Mouse (Mus musculus): ENCODE data around the gene Whamm.

The Whamm gene

DNA sequence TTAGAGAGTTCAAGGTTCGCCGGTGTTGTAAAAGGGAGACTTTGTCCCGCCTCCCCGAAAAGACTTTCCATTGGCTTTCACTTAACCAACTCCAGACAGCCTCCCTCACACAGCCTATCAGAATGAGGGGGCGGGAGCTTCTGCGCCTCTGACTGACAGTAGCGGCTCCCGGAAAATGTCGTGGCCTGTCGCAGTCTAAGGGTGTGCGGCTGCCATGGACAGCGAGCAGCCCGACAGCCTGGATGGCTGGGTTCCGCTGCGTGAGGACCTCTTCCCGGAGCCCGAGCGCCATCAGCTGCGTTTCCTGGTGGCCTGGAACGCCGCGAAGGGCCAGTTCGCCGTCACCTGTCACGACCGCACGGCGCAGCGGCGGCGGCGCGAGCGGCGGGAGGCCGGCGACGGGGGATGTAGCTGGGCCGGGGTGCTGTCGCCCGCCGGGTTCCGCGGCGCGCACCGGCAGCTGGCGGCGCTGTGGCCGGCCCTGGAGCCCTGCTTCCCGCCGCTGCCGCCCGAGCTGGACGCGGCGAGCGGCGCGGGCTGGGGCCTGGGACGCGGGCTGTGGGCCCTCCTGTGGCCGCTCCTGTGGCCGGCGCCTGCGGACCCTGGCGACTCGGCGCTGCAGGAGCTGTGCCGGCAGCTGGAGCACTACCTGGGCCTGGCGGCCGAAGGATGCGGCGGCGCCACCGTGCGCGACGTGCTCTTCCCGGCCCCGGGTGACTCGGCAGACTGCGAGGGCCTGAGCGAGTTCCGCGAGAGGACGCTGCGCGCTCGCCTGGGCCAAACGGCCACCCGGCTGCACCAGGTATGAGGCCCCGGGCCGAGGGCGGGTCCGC lies at the start of gene Whamm:
Gene Whamm (plus strand): TSS at position 159 of the 833 bp plus-strand sequence.
- peak; percentile 95 for DNase-seq

GRCm38 (mm10) chr7:81523008-81523662 lies 47.9 kb upstream of the Whamm start:
- peak; percentile 98 for DNase-seq

DNA sequence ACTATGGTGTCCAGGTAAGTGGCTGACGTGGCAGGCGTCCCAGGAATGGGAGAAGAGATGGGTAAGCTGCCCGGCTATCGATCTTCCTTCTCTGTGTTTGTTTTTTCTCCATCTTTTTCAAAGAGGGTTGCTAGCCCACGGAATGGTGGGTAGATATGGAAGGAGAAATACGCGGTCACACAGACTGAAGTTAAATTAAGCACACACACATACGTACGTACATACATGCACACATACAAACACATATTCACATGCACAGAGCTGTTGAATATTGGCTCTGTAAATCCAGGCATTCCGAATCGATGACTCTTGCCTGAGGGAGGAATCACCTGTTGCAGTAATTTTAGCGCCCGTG lies 47.4 kb upstream of the Whamm start:
- DNase-seq = no peak

DNA sequence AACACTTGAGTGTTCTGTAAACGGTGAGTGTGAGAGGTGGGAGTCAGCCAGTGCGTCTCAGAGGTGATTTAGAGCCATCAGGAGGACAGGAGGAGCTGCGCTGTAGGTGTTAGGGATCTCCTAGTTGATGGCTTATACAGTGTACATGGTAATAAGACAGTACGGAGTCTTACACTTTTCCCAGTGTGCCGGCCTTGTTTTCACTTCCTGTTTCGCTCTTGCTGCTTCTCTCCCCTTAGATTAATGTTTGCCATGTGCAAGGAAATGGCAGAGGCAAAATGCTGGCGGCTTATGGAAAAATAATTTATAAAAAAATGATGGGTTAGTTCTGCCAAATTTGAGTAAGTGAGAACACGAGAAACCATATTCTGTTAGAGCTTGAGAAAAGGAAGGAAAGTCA lies 42.1 kb upstream of the Whamm start:
- DNase-seq = no peak

- no peak for DNase-seq
Observed at GRCm38 (mm10) chr7:81531462-81531861, 39.6 kb upstream of the Whamm start.

GRCm38 (mm10) chr7:81536478-81536877 lies 34.6 kb upstream of the Whamm start:
- no peak for DNase-seq

GRCm38 (mm10) chr7:81538070-81538675 lies 32.9 kb upstream of the Whamm start:
- no peak for DNase-seq

DNA sequence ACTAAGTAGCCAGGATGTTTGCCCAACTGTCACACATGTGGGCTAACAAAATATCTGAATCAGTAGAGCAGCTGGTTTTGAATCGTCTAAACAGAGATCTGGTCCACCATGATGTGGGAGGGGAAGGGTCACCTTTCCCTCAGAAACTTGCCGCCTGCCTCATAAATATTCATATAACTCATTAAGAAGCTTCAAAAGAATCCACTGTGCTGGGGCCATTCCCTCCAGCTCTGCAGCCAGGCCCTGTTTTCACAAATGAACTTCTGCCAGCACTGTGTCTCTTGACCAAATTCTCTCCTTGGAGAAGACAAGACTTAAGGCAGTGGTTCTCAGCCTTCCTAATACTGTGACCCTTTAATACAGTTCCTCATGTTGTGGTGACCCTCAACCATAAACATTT lies 31.5 kb upstream of the Whamm start:
- peak; percentile 20 for DNase-seq

DNA sequence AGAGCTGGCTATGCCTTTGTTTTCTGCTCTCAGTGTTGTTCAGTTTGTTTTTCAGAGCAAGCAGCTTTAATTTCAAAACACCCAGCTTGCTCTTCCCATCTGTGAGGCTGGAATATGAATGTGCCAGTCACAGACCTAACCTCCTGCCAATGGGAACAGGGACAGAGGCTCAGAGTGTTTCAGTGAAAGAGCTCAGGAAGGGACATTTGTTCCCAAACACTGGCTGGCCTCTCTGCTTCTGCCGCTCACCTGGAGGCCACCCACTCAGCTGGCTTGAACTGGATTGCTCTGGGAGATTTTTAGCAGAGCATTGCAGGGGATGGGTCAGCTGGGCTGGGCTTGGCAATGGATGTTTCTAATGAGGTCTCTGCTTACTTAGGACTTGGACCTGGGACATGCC lies 30.1 kb upstream of the Whamm start:
- no peak for DNase-seq

- no peak for DNase-seq
Observed at GRCm38 (mm10) chr7:81541924-81542524, 29.0 kb upstream of the Whamm start.

- no peak for DNase-seq
Observed at GRCm38 (mm10) chr7:81542934-81543333, 28.1 kb upstream of the Whamm start.

- DNase-seq = no peak
Observed at GRCm38 (mm10) chr7:81548864-81549263, 22.2 kb upstream of the Whamm start.

- DNase-seq = no peak
Observed at GRCm38 (mm10) chr7:81553589-81553988, 17.5 kb upstream of the Whamm start.

GRCm38 (mm10) chr7:81554369-81554768 lies 16.7 kb upstream of the Whamm start:
- DNase-seq = peak; percentile 41

DNA sequence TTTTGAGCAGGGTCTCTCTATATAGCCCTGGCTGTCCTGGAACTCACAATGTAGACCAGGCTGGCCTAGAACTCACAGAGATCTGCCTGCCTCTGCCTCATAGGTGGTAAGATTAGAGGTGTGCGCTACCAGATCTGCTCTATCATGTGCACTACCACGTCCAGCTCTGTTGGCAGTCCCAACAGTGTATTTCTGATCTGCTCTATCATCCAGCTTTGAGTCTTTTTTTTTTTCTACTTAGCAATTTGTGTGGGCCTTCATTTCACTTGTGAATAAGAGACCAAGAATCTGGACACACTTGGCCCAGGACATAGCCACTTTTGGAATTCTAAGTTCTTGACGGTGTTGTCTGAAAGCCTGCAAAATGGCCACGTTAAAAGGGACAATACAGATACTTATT lies 14.2 kb upstream of the Whamm start:
- DNase-seq = no peak

DNA sequence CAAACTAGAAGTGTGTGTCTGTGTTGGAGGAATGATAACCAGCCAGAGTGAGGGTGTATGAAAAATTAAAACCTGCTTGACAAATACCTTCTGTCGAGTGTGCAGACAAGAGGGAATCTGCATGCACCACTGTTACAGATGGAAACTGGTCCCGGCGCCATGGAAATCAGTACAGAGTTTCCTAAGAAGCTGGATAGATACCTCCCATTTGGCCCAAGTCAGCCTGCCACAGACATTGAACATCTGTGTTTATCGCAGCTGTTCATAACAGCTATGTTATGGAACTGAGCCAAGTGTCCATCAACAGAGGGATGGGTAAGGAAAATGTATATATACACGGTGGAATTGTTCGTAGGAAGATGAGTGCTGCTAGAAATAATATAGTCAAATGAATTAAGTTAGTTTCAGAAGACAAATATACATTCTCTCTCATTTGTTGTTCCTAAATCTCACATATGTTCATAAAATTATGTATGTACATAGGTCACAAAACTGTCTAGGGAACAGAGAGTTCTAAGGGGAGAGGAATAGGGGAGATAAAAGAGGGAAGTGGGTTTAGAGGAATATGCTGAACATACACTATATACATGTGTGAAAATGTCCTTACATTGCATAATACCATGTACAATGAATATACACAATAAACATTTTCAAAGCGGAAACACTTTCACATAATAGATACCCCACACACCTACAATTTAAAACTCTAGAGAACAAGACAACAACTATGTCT lies 13.6 kb upstream of the Whamm start:
- DNase-seq = no peak

- DNase-seq = no peak
Observed at GRCm38 (mm10) chr7:81557985-81558360, 13.1 kb upstream of the Whamm start.

DNA sequence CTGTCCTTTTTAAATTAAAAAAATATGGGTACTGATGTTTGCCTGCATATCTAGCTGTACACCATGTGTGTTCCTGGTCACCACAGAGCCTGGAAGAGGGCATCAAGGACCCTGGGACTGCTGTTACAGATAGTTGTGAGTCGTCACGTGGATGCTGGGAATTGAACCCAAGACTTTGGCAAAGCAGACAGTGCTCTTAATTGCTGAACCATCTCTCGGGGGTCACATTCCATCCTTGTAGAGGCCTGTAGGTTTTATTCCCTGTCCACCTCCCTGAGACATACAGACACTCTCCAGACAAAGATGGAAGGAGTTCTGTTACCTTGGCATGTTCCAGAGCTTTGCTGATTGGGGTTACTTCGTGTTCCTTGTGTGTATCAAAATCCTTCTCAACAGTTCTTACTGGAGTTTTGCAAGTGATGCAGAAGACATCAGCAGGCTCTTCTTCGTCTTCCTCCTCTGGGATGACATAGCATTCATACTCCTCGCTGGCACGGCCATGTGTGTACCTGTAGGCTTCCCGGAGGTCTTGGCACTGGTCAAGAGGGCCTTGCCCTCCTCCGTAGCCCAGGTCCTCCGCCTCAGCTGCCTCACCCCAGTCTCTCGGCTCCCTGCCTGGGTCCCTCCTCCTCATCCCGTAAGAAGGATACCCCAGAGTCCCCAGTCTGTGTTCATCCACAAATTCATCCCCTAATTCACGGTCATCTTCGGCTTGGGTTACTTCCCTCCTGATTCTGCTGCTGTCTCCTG lies 11.7 kb upstream of the Whamm start:
- no peak for DNase-seq

GRCm38 (mm10) chr7:81560101-81561049 lies 10.7 kb upstream of the Whamm start:
- DNase-seq = no peak

GRCm38 (mm10) chr7:81561211-81561610 lies 9.9 kb upstream of the Whamm start:
- no peak for DNase-seq

DNA sequence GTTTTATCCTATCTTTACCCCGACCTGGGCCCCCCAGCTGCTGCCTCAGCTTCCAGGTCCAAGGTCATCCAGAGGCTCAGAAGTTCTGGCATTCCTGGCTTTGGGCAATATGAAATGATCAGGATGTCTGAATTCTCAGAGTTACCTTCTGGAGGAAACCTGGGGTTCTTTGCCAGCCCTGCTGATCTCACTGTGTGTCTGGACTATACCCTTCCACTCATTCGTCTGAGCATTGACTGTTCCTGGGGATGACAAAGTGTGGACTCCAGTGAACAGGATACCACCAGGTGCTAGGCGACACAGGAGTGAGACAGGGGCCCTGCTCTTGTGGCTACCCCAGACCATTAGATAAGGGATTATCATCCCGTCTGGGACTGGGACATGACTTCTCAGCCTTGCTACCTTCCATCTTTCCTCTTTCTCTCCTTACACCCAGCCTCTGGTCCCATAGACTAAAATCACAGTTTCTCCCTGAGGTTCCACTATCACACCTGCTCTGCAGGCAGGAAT lies 7.5 kb upstream of the Whamm start:
- no peak for DNase-seq

All from embryo, embryonic 11 days (tissue).